Mouse (Mus musculus) stomach, postnatal 0 days (tissue): ENCODE measurements around the gene Mafg. TPM values are rescaled to one million over a fixed set of nuclear protein-coding genes. Genes with fewer than 3 reads are reported as not detected.
A peak's percentile ranks its signal among the peaks of the same experiment; 100 is the strongest.

ENCODE experiments used
- ATAC-seq: fragments of 200-750 bp; cut with Nextera tagmentation; 2 replicates; pipeline ENCODE4 v1.8.0; 2017; ENCODE audit not compliant: low FRiP score, low TSS enrichment
- DNase-seq: peaks from one replicate; pipeline ENCODE4 v3.0.0-alpha.2; 2016; ENCODE audit warnings: low spot score
- H3K27ac ChIP-seq: fragments of 300-500 bp; sonication (generic); replicated peaks from 2 replicates; pipeline ENCODE4 v1.5.1; 2014; ENCODE audit warnings: mild to moderate bottlenecking, control low read depth
- H3K27me3 ChIP-seq: fragments of 300-500 bp; sonication (generic); 2 replicates; pipeline ENCODE4 v1.6.1; 2014; ENCODE audit warnings: low read length; ENCODE audit not compliant: control insufficient read depth, insufficient read depth
- H3K36me3 ChIP-seq: fragments of 300-500 bp; sonication (generic); 2 replicates; pipeline ENCODE4 v1.6.1; 2014; ENCODE audit warnings: low read length, mixed read lengths; ENCODE audit not compliant: control insufficient read depth, insufficient read depth
- H3K4me1 ChIP-seq: fragments of 300-500 bp; sonication (generic); replicated peaks from 2 replicates; pipeline ENCODE4 v1.6.1; 2014; ENCODE audit warnings: antibody characterized with exemption; ENCODE audit not compliant: control insufficient read depth, insufficient read depth
- H3K4me2 ChIP-seq: fragments of 300-500 bp; sonication (generic); replicated peaks from 2 replicates; pipeline ENCODE4 v1.6.1; 2014; ENCODE audit warnings: low read depth, mild to moderate bottlenecking, control low read depth, moderate library complexity
- H3K4me3 ChIP-seq: fragments of 300-500 bp; sonication (generic); 2 replicates; pipeline ENCODE4 v1.5.1; 2014; ENCODE audit warnings: low read depth, low read length, control low read depth
- H3K9ac ChIP-seq: fragments of 300-500 bp; sonication (generic); 2 replicates; pipeline ENCODE4 v1.6.1; 2014; ENCODE audit warnings: mild to moderate bottlenecking, low read length, control low read depth, mixed read lengths
- H3K9me3 ChIP-seq: fragments of 300-500 bp; sonication (generic); 2 replicates; pipeline ENCODE4 v1.6.1; 2016; ENCODE audit warnings: low read length; ENCODE audit not compliant: control insufficient read depth
- CTCF ChIP-seq: IDR thresholded peaks from 2 replicates; pipeline ENCODE4 v1.5.1; 2016; ENCODE audit warnings: antibody characterized with exemption, low read depth, mild to moderate bottlenecking, moderate library complexity
- EP300 ChIP-seq: optimal IDR thresholded peaks from 2 replicates; pipeline ENCODE3; 2016; ENCODE audit warnings: antibody characterized with exemption
- WGBS: fragments of 180-500 bp; shearing (Covaris S2); extraction: QIAGEN DNeasy Blood & Tissue Kit; methylation state at CpG from one replicate; pipeline ENCODE4 v1.1.7; 2014; 5-methylcytosine and 5-hydroxymethylcytosine counted together
- polyA plus RNA-seq: library from polyadenylated mRNA; unstranded; fragments of >200 nt; fragmentation: Nextera tagmentation; extraction: Ambion mirVana; gene quantifications from 2 replicates; pipeline ENCODE4 v1.2.1, GENCODE M21; 2015

The Mafg gene
- polyA plus RNA-seq, 1 experiment from 2014 or later, result 21.3 TPM

- H3K36me3 ChIP-seq, result peaks cover 12% of the 10 kb centered on the region
- peak overlapping the region; percentile 63 for H3K4me2 ChIP-seq
- H3K4me1 ChIP-seq, result peaks cover 3% of the 10 kb centered on the region; the same call in 1 of the 2 replicates
- no peak overlapping the region for H3K27ac ChIP-seq
- no peaks in the 10 kb centered on the region for H3K9me3 ChIP-seq
- DNase-seq (peak; percentile 66), ATAC-seq (peak; percentile 48; the same call in 1 of the 2 replicates)
- 31% methylated on average over 7 of the region's 8 CpGs for WGBS
- H3K27me3 ChIP-seq, result no peaks in the 10 kb centered on the region
- H3K9ac ChIP-seq, result peak overlapping the region; percentile 55; the same call in 1 of the 2 replicates
- no peak overlapping the region for H3K4me3 ChIP-seq
- TF ChIP-seq CTCF (no peak), EP300 (no peak)
Measured at GRCm38 (mm10) chr11:120609250-120609649, 24.1 kb downstream of the Mafg start.

DNA sequence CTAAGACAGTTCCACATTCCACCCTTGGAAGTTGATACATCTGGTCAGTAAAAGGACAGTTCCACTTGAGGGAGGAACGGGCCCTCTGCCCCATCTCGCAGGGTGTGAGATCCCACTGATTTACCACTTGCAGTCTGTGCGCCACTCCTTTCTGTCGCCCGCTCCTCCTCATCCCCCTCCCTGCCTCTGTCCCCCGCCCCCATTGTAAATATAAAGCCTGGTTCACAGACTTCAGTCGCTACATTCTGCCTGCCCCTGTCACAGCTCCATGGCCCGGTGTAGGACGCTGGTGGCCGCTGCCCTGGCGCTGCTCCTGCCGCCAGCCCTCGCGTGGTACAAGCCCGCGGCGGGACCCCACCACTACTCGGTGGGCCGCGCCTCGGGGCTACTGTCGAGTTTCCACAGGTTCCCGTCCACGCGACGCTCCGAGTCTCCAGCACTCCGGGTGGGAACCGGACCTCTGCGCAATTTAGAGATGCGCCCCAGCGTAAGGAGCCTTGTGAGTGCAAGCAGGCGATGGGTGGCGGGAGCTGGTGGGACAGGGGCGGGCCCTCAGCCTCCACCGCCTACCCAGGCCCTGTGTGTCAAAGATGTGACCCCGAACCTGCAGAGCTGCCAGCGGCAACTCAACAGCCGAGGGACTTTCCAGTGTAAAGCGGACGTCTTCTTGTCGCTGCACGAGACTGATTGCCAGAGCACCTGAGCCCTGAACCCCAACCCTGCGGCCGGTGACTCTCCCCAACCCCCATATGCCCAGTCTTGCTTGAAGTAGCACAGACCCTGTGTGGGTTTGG lies 25.0 kb downstream of the Mafg start, which contains the start of gene Npb:
Gene Npb, plus strand, starts transcription at position 237 of the 794 bp plus-strand sequence.
- Histone ChIP-seq H3K36me3 (peaks cover 12% of the 10 kb centered on the region), H3K4me2 (peak within 1 kb of the TSS; percentile 63), H3K9ac (peak within 1 kb of the TSS; percentile 55), H3K4me3 (peak within 1 kb of the TSS; percentile 27; the same call in 1 of the 2 replicates), H3K4me1 (peaks cover 3% of the 10 kb centered on the region; the same call in 1 of the 2 replicates), H3K9me3 (no peaks in the 10 kb centered on the region), H3K27me3 (no peaks in the 10 kb centered on the region), H3K27ac (no peak within 1 kb of the TSS)
- TF ChIP-seq CTCF, result no peak
- TF ChIP-seq EP300, result no peak
- 5% methylated on average over 44 of the region's 45 CpGs for WGBS
- DNase-seq (peak; percentile 61), ATAC-seq (peak; percentile 18)

DNA sequence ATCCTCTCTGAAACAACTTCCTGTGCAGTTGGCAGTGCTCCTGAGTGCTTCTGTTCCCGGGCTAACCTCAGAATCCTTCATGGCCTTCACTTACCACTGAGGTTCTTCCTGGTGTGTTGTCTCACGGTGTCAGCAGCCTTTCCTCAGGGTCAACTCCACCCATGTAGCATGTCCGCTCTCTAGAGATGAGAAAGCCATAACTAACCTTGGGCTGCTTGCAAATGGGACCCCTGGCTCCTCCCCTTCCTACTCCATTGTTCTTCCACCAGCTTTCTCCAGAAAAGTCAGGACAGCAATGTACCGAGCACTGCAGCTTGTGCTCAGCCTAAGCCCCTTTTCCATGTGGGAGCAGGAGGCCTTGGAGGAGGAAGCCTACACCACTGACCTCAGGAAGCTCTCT lies 26.6 kb downstream of the Mafg start:
- H3K4me3 ChIP-seq, result no peak overlapping the region
- 74% methylated on average over 4 of the region's 4 CpGs for WGBS
- ATAC-seq, result no peak

GRCm38 (mm10) chr11:120605667-120606066 lies 27.7 kb downstream of the Mafg start:
- Histone ChIP-seq H3K36me3 (peaks cover 8% of the 10 kb centered on the region), H3K4me2 (no peak overlapping the region), H3K27me3 (no peaks in the 10 kb centered on the region), H3K4me1 (peaks cover 3% of the 10 kb centered on the region; the same call in 1 of the 2 replicates), H3K9me3 (no peaks in the 10 kb centered on the region), H3K27ac (no peak overlapping the region), H3K4me3 (no peak overlapping the region), H3K9ac (no peak overlapping the region)
- 85% methylated on average over 7 of the region's 7 CpGs for WGBS
- DNase-seq, result no peak
- TF ChIP-seq EP300 (no peak), CTCF (no peak)
- no peak for ATAC-seq

More for the DNA sequence above, 26.6 kb downstream of the Mafg start:
- Histone ChIP-seq H3K27me3 (no peaks in the 10 kb centered on the region), H3K4me2 (no peak overlapping the region), H3K9ac (peak overlapping the region; percentile 35; the same call in 1 of the 2 replicates), H3K9me3 (no peaks in the 10 kb centered on the region), H3K27ac (no peak overlapping the region; the same call in 1 of the 2 replicates), H3K36me3 (peaks cover 14% of the 10 kb centered on the region), H3K4me1 (peaks cover 3% of the 10 kb centered on the region; the same call in 1 of the 2 replicates)
- no peak for DNase-seq
- TF ChIP-seq EP300, result no peak
- TF ChIP-seq CTCF, result no peak

GRCm38 (mm10) chr11:120603545-120603944 lies 29.9 kb downstream of the Mafg start:
- no peak for DNase-seq
- 79% methylated on average over 2 of the region's 2 CpGs for WGBS
- Histone ChIP-seq H3K27me3 (no peaks in the 10 kb centered on the region), H3K4me1 (peaks cover 1% of the 10 kb centered on the region; the same call in 1 of the 2 replicates), H3K4me2 (no peak overlapping the region), H3K36me3 (peaks cover 6% of the 10 kb centered on the region; the same call in 1 of the 2 replicates), H3K27ac (no peak overlapping the region), H3K9ac (no peak overlapping the region), H3K4me3 (no peak overlapping the region), H3K9me3 (no peaks in the 10 kb centered on the region)
- TF ChIP-seq EP300, result no peak
- TF ChIP-seq CTCF, result no peak
- ATAC-seq, result no peak

DNA sequence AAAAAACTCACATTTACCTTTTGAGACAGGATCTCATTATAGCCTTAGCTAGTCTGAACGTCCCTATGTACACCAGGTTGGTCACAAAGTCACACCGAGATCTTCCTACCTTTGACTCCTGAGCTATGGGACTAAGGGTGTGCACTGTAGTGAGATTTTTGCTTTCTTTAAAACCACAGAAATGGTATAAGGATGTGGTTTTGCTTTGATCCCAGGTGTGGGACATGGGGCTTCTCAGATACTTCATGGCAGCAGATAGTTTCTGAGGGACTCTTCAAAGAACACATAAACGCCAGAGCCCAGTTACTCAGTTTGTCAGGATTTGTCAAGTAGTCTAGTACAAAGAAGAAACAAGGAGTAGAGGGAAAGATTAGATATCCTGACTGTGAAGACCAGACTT lies 32.7 kb downstream of the Mafg start:
- Histone ChIP-seq H3K27me3 (no peaks in the 10 kb centered on the region), H3K9me3 (no peaks in the 10 kb centered on the region), H3K4me2 (no peak overlapping the region), H3K36me3 (peaks cover 9% of the 10 kb centered on the region; the same call in 1 of the 2 replicates), H3K27ac (no peak overlapping the region), H3K4me1 (no peaks in the 10 kb centered on the region), H3K4me3 (no peak overlapping the region), H3K9ac (no peak overlapping the region)
- no peak for ATAC-seq
- DNase-seq, result no peak
- WGBS, result 96% methylated on average over 3 of the region's 3 CpGs
- TF ChIP-seq EP300, result no peak
- no peak for TF ChIP-seq CTCF
